Mouse (Mus musculus) right cerebral cortex, postnatal 14 days (tissue): ENCODE data around the gene Tlcd2.
"Not testable (repeated sequence)": the region's sequence is repeated elsewhere in the genome, so short reads cannot be mapped to it uniquely, and the experiment has no call there.

Experiments
- DNase-seq: peaks from one replicate; pipeline ENCODE4 v3.0.0; 2022

The Tlcd2 gene

GRCm38 (mm10) chr11:75450304-75450908 is 11.1 kb upstream of the Tlcd2 start:
- DNase-seq, result no peak

GRCm38 (mm10) chr11:75450936-75451335 is 10.6 kb upstream of the Tlcd2 start:
- DNase-seq, result no peak

GRCm38 (mm10) chr11:75452081-75452480 is 9.4 kb upstream of the Tlcd2 start:
- DNase-seq, result no peak

GRCm38 (mm10) chr11:75452812-75453557 is 8.5 kb upstream of the Tlcd2 start:
- DNase-seq, result no peak

- peak; percentile 84 for DNase-seq
Observed at GRCm38 (mm10) chr11:75453991-75454930, 7.3 kb upstream of the Tlcd2 start, which contains the start of gene Wdr81. Gene Wdr81, minus strand, starts transcription at chr11:75454717.

GRCm38 (mm10) chr11:75455041-75455736 is 6.3 kb upstream of the Tlcd2 start:
- no peak for DNase-seq

- DNase-seq, result not testable (repeated sequence)
Observed at GRCm38 (mm10) chr11:75455971-75456370, 5.5 kb upstream of the Tlcd2 start.

- no peak for DNase-seq
Observed at GRCm38 (mm10) chr11:75456440-75456871, 5.1 kb upstream of the Tlcd2 start.

GRCm38 (mm10) chr11:75458169-75458568 is 3.3 kb upstream of the Tlcd2 start:
- DNase-seq, result no peak

GRCm38 (mm10) chr11:75458628-75459041 is 2.9 kb upstream of the Tlcd2 start:
- no peak for DNase-seq

GRCm38 (mm10) chr11:75459141-75459711 is 2.3 kb upstream of the Tlcd2 start:
- DNase-seq, result no peak

GRCm38 (mm10) chr11:75459751-75460102 is 1.8 kb upstream of the Tlcd2 start:
- DNase-seq, result no peak

- peak; percentile 87 for DNase-seq
Observed at GRCm38 (mm10) chr11:75460103-75460843, 1.2 kb upstream of the Tlcd2 start.

GRCm38 (mm10) chr11:75461743-75462252 is 283 bp downstream of the Tlcd2 start:
- peak; percentile 48 for DNase-seq

- DNase-seq, result no peak
Observed at GRCm38 (mm10) chr11:75462253-75462783, 803 bp downstream of the Tlcd2 start.

- DNase-seq, result peak; percentile 74
Observed at GRCm38 (mm10) chr11:75462865-75463336, 1.4 kb downstream of the Tlcd2 start.

GRCm38 (mm10) chr11:75463624-75464023 is 2.1 kb downstream of the Tlcd2 start:
- no peak for DNase-seq

GRCm38 (mm10) chr11:75464417-75464816 is 2.9 kb downstream of the Tlcd2 start:
- DNase-seq, result no peak

GRCm38 (mm10) chr11:75465051-75465450 is 3.5 kb downstream of the Tlcd2 start:
- DNase-seq, result no peak

GRCm38 (mm10) chr11:75466731-75467505 is 5.4 kb downstream of the Tlcd2 start:
- DNase-seq, result no peak
